Mouse (Mus musculus) retina, embryonic 14.5 days (tissue): ENCODE measurements at regions not wholly inside any gene's neighbourhood (a gene's known extent, or its start where the extent isn't known, plus 50 kb on each side); places are given as distances from the start of the nearest gene placed in this dataset.

ENCODE experiments used
- DNase-seq: peaks from one replicate; pipeline ENCODE4 v3.0.0-alpha.2; 2015; ENCODE audit warnings: low spot score

DNA sequence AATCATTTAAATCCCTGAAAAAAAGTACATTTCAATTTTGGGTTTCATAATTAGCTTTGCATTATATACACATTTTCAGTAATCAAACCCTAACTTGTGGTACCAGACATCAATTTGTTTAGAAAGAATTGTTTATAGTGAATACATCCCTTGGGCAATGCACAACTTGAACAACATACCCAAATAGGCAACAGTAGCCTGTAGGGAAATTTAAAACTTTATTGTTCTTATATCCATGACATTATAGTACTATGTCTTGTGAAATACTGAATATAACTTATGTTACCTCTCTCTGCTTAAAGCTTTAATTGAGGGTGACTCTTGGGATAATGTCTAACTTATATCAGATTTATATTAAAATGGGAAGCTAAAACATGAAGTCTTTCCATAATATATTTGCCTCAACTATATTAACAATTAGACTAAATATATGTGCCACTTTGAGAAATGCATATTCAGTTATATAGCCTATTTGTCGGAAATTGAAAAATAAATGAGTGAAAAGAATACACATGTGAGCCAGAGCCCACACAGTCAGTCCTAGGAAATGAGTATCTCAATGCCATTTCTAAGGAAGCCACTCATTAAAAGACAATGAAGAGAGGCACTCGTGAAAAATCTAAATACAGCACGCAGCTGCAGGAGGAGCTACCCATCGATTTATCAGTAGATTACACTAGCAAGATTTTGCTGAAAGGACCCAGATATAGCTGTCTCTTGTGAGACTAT is 458.1 kb upstream of the Slitrk6 start:
- no peak for DNase-seq

GRCm38 (mm10) chr14:111226926-111227325 is 448.0 kb upstream of the Slitrk5 start:
- DNase-seq: no peak

- no peak for DNase-seq
Measured at GRCm38 (mm10) chr14:111239121-111239520, 435.8 kb upstream of the Slitrk5 start.

DNA sequence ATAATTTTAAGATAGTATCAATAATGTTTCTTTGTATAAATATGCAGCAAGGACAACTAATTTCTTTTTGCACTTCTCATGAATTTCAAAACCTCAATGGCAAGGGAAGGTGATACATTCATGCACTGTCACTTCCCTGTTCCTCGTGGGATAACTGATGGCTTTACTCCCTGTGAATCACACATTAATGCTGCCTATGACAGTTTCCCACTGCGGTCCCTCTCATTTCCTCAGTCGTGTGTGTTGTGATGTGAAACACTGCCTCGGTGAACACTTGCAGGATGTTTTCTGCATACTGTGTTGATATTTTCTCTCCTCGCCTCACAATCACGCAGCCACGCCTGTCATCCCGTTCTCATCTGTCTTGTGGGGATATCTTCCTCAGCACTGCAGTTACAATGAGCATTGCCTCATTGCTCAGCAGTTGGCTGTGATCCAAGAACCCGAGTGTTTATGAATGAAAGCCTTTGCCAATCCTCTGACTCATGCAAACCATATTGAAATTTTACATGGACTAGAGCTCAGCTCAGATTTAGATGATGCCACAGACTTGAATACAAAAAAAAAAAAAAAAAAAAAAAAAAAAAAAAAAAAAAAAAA is 425.4 kb upstream of the Slitrk5 start:
- DNase-seq: peak; percentile 34

GRCm38 (mm10) chr14:111253190-111253589 is 421.7 kb upstream of the Slitrk5 start:
- DNase-seq: peak; percentile 66

- no peak for DNase-seq
Measured at GRCm38 (mm10) chr14:111261696-111262095, 413.2 kb upstream of the Slitrk5 start.

- no peak for DNase-seq
Measured at GRCm38 (mm10) chr14:111270239-111270638, 404.7 kb upstream of the Slitrk5 start.

DNA sequence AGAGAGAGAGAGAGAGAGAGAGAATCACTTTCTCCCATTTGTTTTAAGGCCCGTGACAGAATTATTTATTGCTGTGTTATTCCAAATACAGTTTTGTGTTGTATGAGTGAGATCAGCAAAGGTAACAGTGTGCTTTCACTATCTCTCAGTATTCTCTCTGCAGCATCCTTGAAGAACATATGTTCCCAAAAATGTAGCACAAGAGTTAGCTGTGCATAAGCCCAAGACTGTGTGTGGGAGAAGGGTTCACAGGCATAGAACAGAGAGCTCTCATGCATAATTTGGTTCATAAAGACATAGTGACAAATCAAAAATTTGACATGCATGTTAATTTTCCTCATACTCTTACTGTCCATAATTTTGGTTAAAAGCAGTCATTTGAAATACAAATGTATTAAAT is 393.5 kb upstream of the Slitrk5 start:
- DNase-seq: no peak

DNA sequence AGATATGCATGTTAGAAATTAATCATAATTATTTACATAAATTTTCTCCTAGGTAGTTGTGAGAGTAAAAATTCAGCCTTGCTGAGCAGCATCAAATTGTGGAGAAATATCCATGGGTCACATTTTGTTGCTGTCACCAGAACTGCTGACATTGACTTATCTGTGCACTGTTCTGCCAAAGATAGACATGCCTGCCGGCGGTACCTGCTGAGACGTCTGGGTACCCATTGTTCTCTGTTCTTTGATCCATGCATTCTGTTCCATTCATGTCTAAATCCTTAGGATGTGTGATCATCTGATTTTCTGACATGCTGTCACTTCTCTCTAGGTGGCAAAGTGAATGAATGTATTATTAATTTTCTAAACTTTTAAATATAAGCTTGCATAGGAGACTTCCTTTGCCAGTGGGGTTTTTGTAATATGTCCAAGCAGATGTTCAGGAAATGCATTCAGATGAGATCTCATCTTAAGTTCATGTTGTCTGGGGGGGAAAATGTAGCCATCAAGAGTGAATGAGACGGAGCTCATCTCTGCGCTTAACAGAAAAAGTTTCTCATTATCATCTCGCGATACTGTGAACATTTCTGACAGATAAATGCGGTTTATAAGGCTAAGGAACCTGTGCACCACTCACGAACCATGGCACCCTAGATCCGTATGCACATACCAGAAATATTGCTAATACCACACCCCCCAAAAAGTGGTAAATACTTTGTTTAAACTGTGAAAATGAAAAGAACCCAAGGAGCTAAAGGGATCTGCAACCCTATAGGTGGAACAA is 391.0 kb upstream of the Slitrk5 start:
- no peak for DNase-seq

GRCm38 (mm10) chr14:111285981-111286380 is 388.9 kb upstream of the Slitrk5 start:
- no peak for DNase-seq

DNA sequence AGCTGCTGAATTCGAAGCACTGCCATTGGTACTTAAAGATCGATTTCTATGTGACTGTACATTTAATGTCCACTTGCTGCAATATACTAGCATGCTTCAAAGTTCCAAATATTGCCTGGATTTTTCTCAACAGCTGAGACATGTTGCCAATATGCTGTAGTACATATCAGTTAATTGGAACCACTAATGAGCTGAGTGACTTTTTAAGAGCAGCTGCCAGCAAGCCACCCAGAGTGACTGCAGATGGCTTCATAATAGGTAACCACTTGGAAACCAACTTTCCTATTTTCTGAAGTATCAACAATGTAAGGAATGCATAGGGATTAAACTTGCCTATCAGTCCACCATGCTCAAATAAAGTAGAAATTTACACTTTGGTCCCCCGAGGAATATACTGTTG is 379.4 kb upstream of the Slitrk5 start:
- DNase-seq: peak; percentile 6

DNA sequence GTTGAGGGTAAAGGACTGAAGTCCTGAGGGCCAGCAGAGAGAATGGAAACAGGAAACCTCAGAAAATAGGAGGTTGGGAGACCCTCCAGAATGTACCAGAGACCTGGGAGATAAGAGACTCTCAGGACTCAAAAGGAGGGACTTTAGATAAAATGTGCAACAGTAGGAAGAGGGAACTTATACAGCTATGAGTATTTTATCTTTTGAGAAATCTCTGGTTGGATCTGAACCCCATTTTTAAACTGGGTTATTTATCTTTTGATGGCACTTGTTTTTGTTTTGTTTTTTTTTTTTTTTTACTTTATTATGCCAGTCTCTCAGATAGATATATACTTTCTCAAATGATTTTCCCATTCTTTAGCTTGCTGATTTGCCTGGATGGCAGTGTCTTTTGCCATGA is 377.1 kb upstream of the Slitrk5 start:
- no peak for DNase-seq

DNA sequence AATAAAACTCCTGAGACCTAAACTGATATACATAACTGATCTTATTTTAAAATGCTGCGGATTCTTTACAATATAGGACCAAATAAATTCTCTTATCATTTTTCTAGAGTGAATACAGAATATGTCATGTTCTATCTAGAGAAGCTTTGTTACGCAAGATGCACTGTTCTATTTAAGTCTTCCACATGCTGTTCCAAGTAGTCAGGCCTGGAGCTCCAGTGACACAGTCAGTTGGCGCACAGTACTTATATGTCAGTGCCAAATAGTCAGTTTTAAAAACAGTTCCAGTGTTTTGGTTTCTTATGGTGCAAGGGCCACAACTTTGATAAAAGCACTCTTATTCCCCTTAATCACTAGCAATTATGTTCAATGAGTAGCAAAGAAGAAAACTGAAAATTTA is 344.3 kb upstream of the Slitrk5 start:
- DNase-seq: no peak

DNA sequence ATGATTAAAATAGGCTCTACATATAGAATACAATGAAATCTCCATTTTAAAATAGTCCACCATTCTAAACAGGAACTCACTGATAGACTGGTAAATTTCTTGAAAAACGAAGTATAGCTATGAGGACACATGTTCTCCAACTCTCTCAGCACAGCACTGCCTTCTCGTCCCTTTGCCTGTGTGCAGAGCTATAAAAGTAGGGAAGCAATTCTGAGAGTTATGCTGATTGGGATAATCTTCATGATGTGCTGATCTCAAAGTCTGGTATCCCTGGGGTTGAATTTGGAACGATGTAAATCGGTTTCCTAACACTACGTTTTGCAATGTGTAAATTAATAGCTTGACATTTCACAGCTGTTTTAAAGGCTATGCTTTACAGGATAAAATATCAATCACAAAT is 321.4 kb upstream of the Slitrk5 start:
- DNase-seq: no peak

GRCm38 (mm10) chr14:111396803-111397202 is 278.1 kb upstream of the Slitrk5 start:
- DNase-seq: no peak

DNA sequence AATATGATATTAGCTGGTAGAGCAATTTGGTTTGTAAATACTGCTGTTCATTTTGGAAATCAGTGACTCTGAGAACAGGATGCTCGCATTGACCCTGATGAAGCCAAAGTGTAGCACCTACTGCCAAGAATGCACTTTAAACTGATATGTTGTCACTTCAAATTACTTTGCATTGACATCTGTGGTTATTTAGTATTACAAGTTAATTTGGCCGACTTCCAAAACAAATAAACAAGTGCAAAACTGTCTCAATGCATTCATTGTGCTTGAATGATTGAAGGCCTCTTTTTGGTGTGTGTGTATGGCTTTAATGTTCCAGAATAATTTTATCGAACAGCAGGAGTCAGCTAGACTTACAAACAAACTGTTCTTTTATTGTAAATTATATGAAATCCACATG is 274.1 kb upstream of the Slitrk5 start:
- DNase-seq: no peak

DNA sequence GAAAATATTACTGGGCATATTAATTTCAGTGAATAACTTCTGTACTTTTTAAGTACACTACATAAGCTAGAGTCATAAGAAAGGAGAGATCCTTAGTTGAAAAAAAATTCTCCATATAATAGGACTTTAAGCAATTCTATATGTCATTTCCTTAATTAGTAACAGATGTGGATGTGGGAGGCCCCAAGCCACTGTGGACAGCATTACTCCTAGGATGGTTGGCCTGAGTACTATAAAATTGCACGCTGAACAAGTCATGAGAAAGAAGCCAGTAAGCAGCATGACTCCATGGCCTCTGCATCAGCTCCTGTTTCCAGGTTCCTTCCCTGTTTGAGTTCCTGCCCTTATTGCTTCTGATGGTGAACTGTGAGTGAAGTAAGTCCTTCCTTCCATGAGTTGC is 272.4 kb upstream of the Slitrk5 start:
- no peak for DNase-seq

- DNase-seq: no peak
Measured at GRCm38 (mm10) chr14:111403555-111403954, 271.3 kb upstream of the Slitrk5 start.

GRCm38 (mm10) chr14:111413543-111413942 is 261.4 kb upstream of the Slitrk5 start:
- DNase-seq: no peak

DNA sequence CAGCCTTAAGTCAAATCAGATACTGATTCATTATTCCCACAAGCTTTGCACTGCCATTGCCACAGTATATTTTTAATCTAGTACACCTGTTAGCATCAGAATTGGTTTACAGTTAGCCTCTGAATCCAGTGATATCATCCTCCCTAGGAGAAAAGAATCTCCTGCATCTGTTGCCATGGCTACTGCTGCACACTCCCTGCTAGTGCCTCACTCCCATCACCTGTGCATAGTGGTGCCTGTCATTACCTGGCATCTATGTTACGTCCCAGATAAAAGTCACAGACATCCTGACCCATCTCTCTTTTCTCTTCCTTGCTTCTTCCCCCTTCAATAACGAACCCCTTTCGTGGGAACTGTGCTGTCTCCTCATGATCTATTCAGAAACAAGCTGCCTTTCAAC is 256.4 kb upstream of the Slitrk5 start:
- no peak for DNase-seq

DNA sequence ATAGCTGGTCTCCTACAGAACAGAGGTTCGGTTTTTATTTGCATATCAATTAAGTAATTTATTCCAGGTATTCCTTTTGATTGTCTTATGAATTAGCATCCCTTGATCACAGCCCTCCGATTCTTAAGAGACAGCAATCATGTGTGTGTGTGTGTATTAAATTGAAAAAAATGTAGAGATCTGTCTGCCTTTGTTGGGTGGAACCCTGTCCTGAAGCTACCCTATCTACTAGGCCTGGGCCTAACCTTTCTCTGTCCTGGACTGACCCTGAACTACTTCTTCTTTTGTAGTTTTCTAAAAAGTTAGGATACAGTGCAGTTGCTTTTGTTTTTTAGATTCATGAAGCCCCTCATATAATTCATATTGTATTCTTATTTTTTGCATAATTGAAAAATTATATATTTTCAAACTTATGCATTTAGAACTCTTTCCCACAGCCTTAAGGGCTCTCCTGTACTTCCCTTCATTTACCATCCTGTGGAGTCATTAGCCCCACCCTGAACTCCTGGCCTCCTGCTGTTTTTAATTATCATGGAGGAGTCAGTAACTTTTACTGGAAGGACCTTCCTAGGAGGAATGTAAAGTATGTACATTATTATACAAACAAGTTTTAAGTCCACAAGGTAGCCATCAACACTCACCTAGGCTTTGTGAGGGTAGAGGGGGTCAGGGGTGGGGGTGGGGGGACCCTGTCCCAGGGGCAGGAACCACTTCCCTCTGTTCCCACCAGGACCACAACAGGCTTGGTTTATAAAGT is 245.6 kb upstream of the Slitrk5 start:
- DNase-seq: no peak
